Mouse (Mus musculus) forebrain, embryonic 15.5 days (tissue): ENCODE measurements around the gene Cdk5rap2. TPM values are rescaled to one million over a fixed set of nuclear protein-coding genes. Genes with fewer than 3 reads are reported as not detected.

Experiments used
- ATAC-seq: fragments of 200-750 bp; cut with Nextera tagmentation; replicated peaks from 2 replicates; pipeline ENCODE4 v1.8.0; 2017; ENCODE audit warnings: mild to moderate bottlenecking, moderate TSS enrichment, moderate library complexity
- H3K27ac ChIP-seq: fragments of 300-500 bp; sonication (generic); replicated peaks from 2 replicates; pipeline ENCODE4 v1.5.1; 2015; ENCODE audit warnings: mild to moderate bottlenecking, inconsistent platforms
- H3K27me3 ChIP-seq: fragments of 300-500 bp; sonication (generic); 2 replicates; pipeline ENCODE4 v1.6.1; 2015; ENCODE audit warnings: inconsistent platforms
- H3K36me3 ChIP-seq: fragments of 300-500 bp; sonication (generic); 2 replicates; pipeline ENCODE4 v1.6.1; 2015; ENCODE audit warnings: mild to moderate bottlenecking, inconsistent platforms
- H3K4me1 ChIP-seq: fragments of 300-500 bp; sonication (generic); 2 replicates; pipeline ENCODE4 v1.6.1; 2015; ENCODE audit warnings: inconsistent platforms
- H3K4me2 ChIP-seq: fragments of 300-500 bp; sonication (generic); replicated peaks from 2 replicates; pipeline ENCODE4 v1.6.1; 2015; ENCODE audit warnings: mild to moderate bottlenecking, inconsistent platforms
- H3K4me3 ChIP-seq: fragments of 300-500 bp; sonication (generic); 2 replicates; pipeline ENCODE4 v1.5.1; 2015; ENCODE audit warnings: mild to moderate bottlenecking, inconsistent platforms
- H3K9ac ChIP-seq: fragments of 300-500 bp; sonication (generic); replicated peaks from 2 replicates; pipeline ENCODE4 v1.6.1; 2015; ENCODE audit warnings: mild to moderate bottlenecking, inconsistent platforms
- H3K9me3 ChIP-seq: fragments of 300-500 bp; sonication (generic); 2 replicates; pipeline ENCODE4 v1.6.1; 2016; ENCODE audit warnings: inconsistent platforms
- WGBS: fragments of 180-500 bp; shearing (Covaris S2); methylation state at CpG from one replicate; pipeline ENCODE4 v1.1.7; 2015; ENCODE audit warnings: mixed read lengths; 5-methylcytosine and 5-hydroxymethylcytosine counted together
- polyA plus RNA-seq: library from polyadenylated mRNA; unstranded; fragments of >200 nt; fragmentation: Nextera tagmentation; extraction: Ambion mirVana; gene quantifications from 2 replicates; pipeline ENCODE4 v1.2.1, GENCODE M21; 2015

Gene Cdk5rap2
- polyA plus RNA-seq, 1 experiment from 2014 or later = 12.5 TPM

DNA sequence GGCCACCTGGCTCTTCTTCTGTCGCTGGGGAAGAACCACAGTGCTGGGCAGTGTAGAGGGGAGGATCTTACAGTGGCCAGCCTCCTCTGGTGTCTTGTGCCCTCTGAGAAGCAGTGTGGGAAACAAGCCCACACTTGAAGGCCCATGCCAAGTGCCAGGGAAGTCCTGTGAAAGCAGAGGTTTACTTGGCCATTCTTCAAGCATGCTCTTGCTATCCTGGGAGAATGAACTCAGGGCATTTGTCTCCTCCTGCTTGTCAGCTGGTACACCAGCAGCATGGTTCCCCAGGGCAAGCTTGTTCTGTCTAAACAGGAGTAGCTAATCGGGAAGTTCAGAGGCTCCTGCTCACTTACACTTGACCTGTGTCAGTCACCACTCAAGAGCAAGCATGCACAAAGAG, 185.7 kb downstream of the Cdk5rap2 start:
- ATAC-seq = no peak
- WGBS = 81% methylated on average over 2 of the region's 2 CpGs
- Histone ChIP-seq H3K9me3 (no peaks in the 10 kb centered on the region), H3K4me1 (peaks cover 10% of the 10 kb centered on the region), H3K4me3 (no peak overlapping the region), H3K36me3 (peaks cover 26% of the 10 kb centered on the region), H3K9ac (no peak overlapping the region), H3K4me2 (no peak overlapping the region), H3K27ac (no peak overlapping the region), H3K27me3 (no peaks in the 10 kb centered on the region)

DNA sequence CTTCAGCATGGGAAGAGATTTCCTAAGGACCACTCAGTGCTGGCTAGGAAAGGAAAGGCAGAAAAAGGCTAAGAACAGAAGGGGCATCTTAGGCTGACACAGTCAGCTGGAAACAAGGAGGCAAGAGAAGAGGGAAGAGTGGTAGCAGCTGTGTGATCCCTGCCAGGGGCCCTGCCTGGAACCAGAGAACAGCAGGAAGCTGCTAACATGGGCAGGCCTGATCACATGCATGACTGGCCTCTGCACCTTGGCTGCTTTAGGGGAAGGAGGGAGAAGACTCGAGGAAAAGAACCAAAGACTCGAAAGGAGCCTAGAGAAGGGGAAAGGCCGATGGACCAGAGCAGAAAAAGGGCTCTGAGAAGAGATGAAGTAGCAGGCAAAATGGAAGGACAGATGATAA, 188.4 kb downstream of the Cdk5rap2 start:
- H3K4me3 ChIP-seq = no peak overlapping the region
- no peak overlapping the region for H3K4me2 ChIP-seq
- H3K9ac ChIP-seq = no peak overlapping the region
- H3K9me3 ChIP-seq = no peaks in the 10 kb centered on the region
- H3K27ac ChIP-seq = no peak overlapping the region
- ATAC-seq = no peak
- 48% methylated on average over 3 of the region's 3 CpGs for WGBS
- H3K27me3 ChIP-seq = no peaks in the 10 kb centered on the region
- peaks cover 10% of the 10 kb centered on the region for H3K4me1 ChIP-seq
- H3K36me3 ChIP-seq = peaks cover 14% of the 10 kb centered on the region

GRCm38 (mm10) chr4:70221370-70221769, 188.9 kb downstream of the Cdk5rap2 start:
- no peaks in the 10 kb centered on the region for H3K9me3 ChIP-seq
- H3K9ac ChIP-seq = no peak overlapping the region
- H3K4me3 ChIP-seq = no peak overlapping the region
- no peak for ATAC-seq
- peaks cover 11% of the 10 kb centered on the region; the same call in 1 of the 2 replicates for H3K36me3 ChIP-seq
- H3K27me3 ChIP-seq = no peaks in the 10 kb centered on the region
- peaks cover 10% of the 10 kb centered on the region for H3K4me1 ChIP-seq
- no peak overlapping the region for H3K27ac ChIP-seq
- WGBS = 97% methylated on average over 1 of the region's 1 CpGs
- H3K4me2 ChIP-seq = no peak overlapping the region

GRCm38 (mm10) chr4:70220277-70221180, 189.7 kb downstream of the Cdk5rap2 start:
- Histone ChIP-seq H3K4me1 (peaks cover 10% of the 10 kb centered on the region), H3K9ac (no peak overlapping the region), H3K36me3 (peaks cover 11% of the 10 kb centered on the region; the same call in 1 of the 2 replicates), H3K27ac (peak overlapping the region; percentile 53; the same call in 1 of the 2 replicates), H3K4me3 (no peak overlapping the region), H3K27me3 (no peaks in the 10 kb centered on the region), H3K9me3 (no peaks in the 10 kb centered on the region), H3K4me2 (no peak overlapping the region)
- WGBS = 58% methylated on average over 10 of the region's 10 CpGs
- peak; percentile 49; the same call in 1 of the 2 replicates for ATAC-seq

GRCm38 (mm10) chr4:70219776-70220175, 190.5 kb downstream of the Cdk5rap2 start:
- H3K36me3 ChIP-seq = peaks cover 11% of the 10 kb centered on the region; the same call in 1 of the 2 replicates
- H3K9ac ChIP-seq = no peak overlapping the region
- no peaks in the 10 kb centered on the region for H3K9me3 ChIP-seq
- H3K27ac ChIP-seq = 0 out of 2 replicates have a peak overlapping the region, but pooled peaks have one; percentile 53
- WGBS = 67% methylated on average over 4 of the region's 4 CpGs
- H3K27me3 ChIP-seq = no peaks in the 10 kb centered on the region
- ATAC-seq = no peak
- H3K4me3 ChIP-seq = no peak overlapping the region
- H3K4me2 ChIP-seq = no peak overlapping the region
- H3K4me1 ChIP-seq = peaks cover 10% of the 10 kb centered on the region

DNA sequence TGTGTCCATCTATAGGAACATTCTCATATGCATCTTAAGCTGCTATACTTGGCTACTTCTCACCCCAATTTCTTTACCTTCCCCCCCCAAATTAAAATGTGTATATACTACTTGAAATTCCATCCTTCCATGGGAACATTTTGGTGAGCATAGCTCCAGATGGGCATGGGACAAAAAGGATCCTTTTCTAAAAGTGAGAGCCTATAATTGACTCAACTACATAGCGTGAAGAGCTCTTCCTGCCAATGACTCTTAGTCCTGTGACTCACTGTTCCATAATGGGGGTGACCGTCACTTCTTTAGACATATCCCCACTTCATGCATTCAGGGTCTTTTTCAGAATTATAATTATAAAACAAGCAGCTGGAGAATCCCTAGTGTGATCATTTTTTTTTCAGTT, 224.3 kb downstream of the Cdk5rap2 start:
- H3K27ac ChIP-seq = no peak overlapping the region
- no peaks in the 10 kb centered on the region for H3K27me3 ChIP-seq
- no peak for ATAC-seq
- H3K9ac ChIP-seq = no peak overlapping the region
- no peaks in the 10 kb centered on the region for H3K36me3 ChIP-seq
- no peak overlapping the region for H3K4me3 ChIP-seq
- no peaks in the 10 kb centered on the region for H3K9me3 ChIP-seq
- no peak overlapping the region for H3K4me2 ChIP-seq
- WGBS = 88% methylated on average over 2 of the region's 2 CpGs
- no peaks in the 10 kb centered on the region for H3K4me1 ChIP-seq

Other genes starting within 250 kb of the Cdk5rap2 start
- 34.3 and 34.8 TPM in 2 replicates for gene Megf9, start 124.6 kb upstream of the Cdk5rap2 start, polyA plus RNA-seq